Mouse (Mus musculus) 416B (cell line): ENCODE measurements at regions not wholly inside any gene's neighbourhood (a gene's known extent, or its start where the extent isn't known, plus 50 kb on each side); places are given as distances from the start of the nearest gene placed in this dataset.

Experiments
- DNase-seq: peaks from one replicate; pipeline ENCODE4 v3.0.0; 2011; ENCODE audit warnings: low read depth

- no peak for DNase-seq
These were observed 194.4 kb upstream of the Ppp6c start for GRCm38 (mm10) chr2:39420696-39421095.

GRCm38 (mm10) chr2:39400336-39400735 lies 174.1 kb upstream of the Ppp6c start:
- DNase-seq = no peak

- no peak for DNase-seq
These were observed 173.3 kb upstream of the Ppp6c start for GRCm38 (mm10) chr2:39399523-39399922.

GRCm38 (mm10) chr2:39394643-39395042 lies 168.4 kb upstream of the Ppp6c start:
- peak; percentile 32 for DNase-seq

GRCm38 (mm10) chr2:39377264-39377663 lies 151.0 kb upstream of the Ppp6c start:
- DNase-seq = peak; percentile 45

- DNase-seq = peak; percentile 96
These were observed 147.0 kb upstream of the Ppp6c start for GRCm38 (mm10) chr2:39373068-39373779.

- no peak for DNase-seq
These were observed 118.0 kb upstream of the Ppp6c start for GRCm38 (mm10) chr2:39344207-39344606.

GRCm38 (mm10) chr2:39340406-39340805 lies 114.2 kb upstream of the Ppp6c start:
- DNase-seq = no peak

- DNase-seq = no peak
These were observed 112.8 kb upstream of the Ppp6c start for GRCm38 (mm10) chr2:39338832-39339649.

- DNase-seq = no peak
These were observed 111.3 kb upstream of the Ppp6c start for GRCm38 (mm10) chr2:39337524-39337923.

- peak; percentile 48 for DNase-seq
These were observed 99.7 kb upstream of the Ppp6c start for GRCm38 (mm10) chr2:39325715-39326493.

GRCm38 (mm10) chr2:39325122-39325521 lies 98.9 kb upstream of the Ppp6c start:
- peak; percentile 26 for DNase-seq

GRCm38 (mm10) chr2:39299798-39300382 lies 73.6 kb upstream of the Ppp6c start:
- no peak for DNase-seq

GRCm38 (mm10) chr2:39299290-39299689 lies 73.0 kb upstream of the Ppp6c start:
- no peak for DNase-seq

GRCm38 (mm10) chr2:39295435-39295834 lies 69.2 kb upstream of the Ppp6c start:
- DNase-seq = no peak

GRCm38 (mm10) chr2:39278218-39278617 lies 52.0 kb upstream of the Ppp6c start:
- peak; percentile 37 for DNase-seq
